Mouse (Mus musculus) forebrain, embryonic 14.5 days (tissue): ENCODE measurements at regions not wholly inside any gene's neighbourhood (a gene's known extent, or its start where the extent isn't known, plus 50 kb on each side); places are given as distances from the start of the nearest gene placed in this dataset.
A peak's percentile ranks its signal among the peaks of the same experiment; 100 is the strongest.

Experiments used
- ATAC-seq: fragments of 200-750 bp; cut with Nextera tagmentation; 2 replicates; pipeline ENCODE4 v1.8.0; 2017; ENCODE audit warnings: mild to moderate bottlenecking, moderate library complexity
- DNase-seq: peaks from one replicate; pipeline ENCODE4 v3.0.0-alpha.2; 2015; ENCODE audit warnings: low spot score
- H3K27ac ChIP-seq: fragments of 300-500 bp; sonication (generic); 2 replicates; pipeline ENCODE4 v1.5.1; 2014; ENCODE audit warnings: low read depth, mild to moderate bottlenecking, control low read depth, low read length, moderate library complexity
- H3K27me3 ChIP-seq: fragments of 300-500 bp; sonication (generic); replicated peaks from 2 replicates; pipeline ENCODE4 v1.6.1; 2014; ENCODE audit warnings: low read length, control low read depth, mixed read lengths; ENCODE audit not compliant: control insufficient read depth, insufficient read depth
- H3K36me3 ChIP-seq: fragments of 300-500 bp; sonication (generic); 2 replicates; pipeline ENCODE4 v1.6.1; 2014; ENCODE audit warnings: low read length, control low read depth; ENCODE audit not compliant: control insufficient read depth, insufficient read depth
- H3K4me1 ChIP-seq: fragments of 300-500 bp; sonication (generic); 2 replicates; pipeline ENCODE4 v1.6.1; 2014; ENCODE audit warnings: antibody characterized with exemption, low read length, control low read depth; ENCODE audit not compliant: control insufficient read depth, insufficient read depth
- H3K4me2 ChIP-seq: fragments of 300-500 bp; sonication (generic); 2 replicates; pipeline ENCODE4 v1.6.1; 2014; ENCODE audit warnings: mild to moderate bottlenecking, control low read depth, low read length
- H3K4me3 ChIP-seq: fragments of 300-500 bp; sonication (generic); 2 replicates; pipeline ENCODE4 v1.5.1; 2014; ENCODE audit warnings: low read depth, low read length, control low read depth
- H3K9ac ChIP-seq: fragments of 300-500 bp; sonication (generic); 2 replicates; pipeline ENCODE4 v1.6.1; 2014; ENCODE audit warnings: mild to moderate bottlenecking, low read length, control low read depth, moderate library complexity
- H3K9me3 ChIP-seq: fragments of 300-500 bp; sonication (generic); replicated peaks from 2 replicates; pipeline ENCODE4 v1.6.1; 2016; ENCODE audit warnings: low read length, control low read depth, mixed read lengths; ENCODE audit not compliant: control insufficient read depth
- WGBS: fragments of 180-500 bp; shearing (Covaris S2); extraction: QIAGEN DNeasy Blood & Tissue Kit; methylation state at CpG from one replicate; pipeline ENCODE4 v1.1.7; 2014; 5-methylcytosine and 5-hydroxymethylcytosine counted together

DNA sequence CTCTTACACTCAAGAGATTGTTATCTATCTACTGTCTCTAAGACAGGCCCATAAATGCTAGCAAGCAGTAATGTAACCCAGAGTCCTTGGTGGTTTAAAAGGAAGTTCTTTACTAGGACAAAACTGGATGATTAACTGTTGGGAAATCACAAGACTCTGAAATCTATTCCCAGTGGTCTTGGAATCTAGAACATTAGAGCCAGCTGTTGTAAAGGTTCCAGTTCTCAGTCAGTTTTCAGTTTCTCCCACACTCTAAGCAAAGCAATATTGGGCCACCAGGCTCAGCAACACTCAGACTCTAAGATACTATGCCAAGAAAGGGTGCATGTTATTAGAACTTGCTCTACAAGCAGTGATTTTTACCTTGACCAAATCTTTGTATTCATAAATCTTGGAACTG is 686.6 kb downstream of the Cypt12 start:
- no peak overlapping the region for H3K4me3 ChIP-seq
- H3K9me3 ChIP-seq: no peaks in the 10 kb centered on the region
- no peak overlapping the region for H3K4me2 ChIP-seq
- H3K36me3 ChIP-seq: no peaks in the 10 kb centered on the region
- DNase-seq: no peak
- no peak for ATAC-seq
- H3K27ac ChIP-seq: no peak overlapping the region
- no peaks in the 10 kb centered on the region for H3K4me1 ChIP-seq
- no peak overlapping the region for H3K9ac ChIP-seq
- H3K27me3 ChIP-seq: no peaks in the 10 kb centered on the region

- Histone ChIP-seq H3K4me3 (no peak overlapping the region), H3K9me3 (no peaks in the 10 kb centered on the region), H3K27ac (no peak overlapping the region), H3K27me3 (no peaks in the 10 kb centered on the region), H3K4me1 (no peaks in the 10 kb centered on the region), H3K9ac (no peak overlapping the region), H3K36me3 (no peaks in the 10 kb centered on the region), H3K4me2 (no peak overlapping the region)
- DNase-seq (no peak), ATAC-seq (no peak)
These were observed 689.3 kb downstream of the Cypt12 start for GRCm38 (mm10) chr3:18637553-18637952.

DNA sequence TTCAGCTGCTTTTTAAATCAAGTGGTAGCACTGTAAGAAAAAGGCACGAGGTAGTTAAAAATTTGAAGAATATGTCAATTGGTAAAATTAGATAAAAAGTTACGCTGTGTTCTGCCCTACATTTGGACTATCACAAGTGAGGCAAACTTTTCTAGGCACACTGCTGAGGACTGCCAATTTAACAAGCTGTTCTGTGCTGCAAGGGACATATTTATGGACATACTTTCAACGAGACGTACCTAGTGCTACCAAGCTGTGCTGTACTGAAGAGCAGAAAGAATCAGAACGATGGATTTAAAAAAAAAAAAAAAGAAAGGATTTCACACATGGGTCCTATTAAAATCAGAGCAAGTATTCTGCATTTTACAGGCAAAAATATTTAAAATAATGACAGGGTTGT is 692.1 kb downstream of the Cypt12 start:
- DNase-seq (peak; percentile 20), ATAC-seq (no peak)
- H3K4me2 ChIP-seq: no peak overlapping the region
- H3K4me3 ChIP-seq: no peak overlapping the region
- H3K36me3 ChIP-seq: no peaks in the 10 kb centered on the region
- H3K27me3 ChIP-seq: no peaks in the 10 kb centered on the region
- no peak overlapping the region for H3K9ac ChIP-seq
- no peaks in the 10 kb centered on the region for H3K4me1 ChIP-seq
- 78% methylated on average over 5 of the region's 5 CpGs for WGBS
- no peaks in the 10 kb centered on the region for H3K9me3 ChIP-seq
- no peak overlapping the region for H3K27ac ChIP-seq

GRCm38 (mm10) chr3:18641688-18642087 is 693.5 kb downstream of the Cypt12 start:
- no peaks in the 10 kb centered on the region for H3K36me3 ChIP-seq
- DNase-seq (no peak), ATAC-seq (no peak)
- 83% methylated on average over 1 of the region's 1 CpGs for WGBS
- H3K4me1 ChIP-seq: no peaks in the 10 kb centered on the region
- no peak overlapping the region for H3K4me3 ChIP-seq
- H3K27me3 ChIP-seq: no peaks in the 10 kb centered on the region
- no peaks in the 10 kb centered on the region for H3K9me3 ChIP-seq
- H3K27ac ChIP-seq: no peak overlapping the region
- no peak overlapping the region for H3K4me2 ChIP-seq
- H3K9ac ChIP-seq: no peak overlapping the region

- Histone ChIP-seq H3K36me3 (no peaks in the 10 kb centered on the region), H3K27ac (no peak overlapping the region), H3K27me3 (no peaks in the 10 kb centered on the region), H3K4me3 (no peak overlapping the region), H3K9me3 (no peaks in the 10 kb centered on the region), H3K4me1 (no peaks in the 10 kb centered on the region), H3K4me2 (no peak overlapping the region), H3K9ac (no peak overlapping the region)
- ATAC-seq: no peak
- no peak for DNase-seq
- 80% methylated on average over 4 of the region's 4 CpGs for WGBS
These were observed 695.3 kb downstream of the Cypt12 start for GRCm38 (mm10) chr3:18643408-18644035.

DNA sequence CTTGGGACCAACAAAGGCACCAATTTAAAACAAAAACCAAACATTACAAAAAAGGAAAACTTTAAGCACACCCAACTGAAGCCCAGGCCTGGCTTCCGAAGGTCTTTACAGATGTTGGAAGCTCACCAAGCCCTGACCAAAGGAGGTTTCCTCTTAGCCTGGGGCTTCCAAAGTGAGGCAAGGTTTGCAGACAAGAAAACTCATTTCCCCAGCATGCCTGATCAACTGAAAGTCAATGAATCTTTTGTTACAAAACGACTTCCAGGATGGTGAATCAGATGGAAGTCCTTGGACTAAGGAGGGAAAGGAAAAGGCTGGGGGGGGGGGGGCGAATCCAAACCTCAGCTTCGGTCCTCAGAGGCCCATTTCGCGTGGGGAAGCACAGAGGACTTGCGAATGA is 697.3 kb downstream of the Cypt12 start:
- Histone ChIP-seq H3K9me3 (no peaks in the 10 kb centered on the region), H3K27me3 (no peaks in the 10 kb centered on the region), H3K4me2 (no peak overlapping the region), H3K36me3 (no peaks in the 10 kb centered on the region), H3K4me1 (no peaks in the 10 kb centered on the region), H3K4me3 (no peak overlapping the region), H3K9ac (no peak overlapping the region), H3K27ac (no peak overlapping the region)
- DNase-seq (no peak), ATAC-seq (no peak)
- 52% methylated on average over 6 of the region's 7 CpGs for WGBS

DNA sequence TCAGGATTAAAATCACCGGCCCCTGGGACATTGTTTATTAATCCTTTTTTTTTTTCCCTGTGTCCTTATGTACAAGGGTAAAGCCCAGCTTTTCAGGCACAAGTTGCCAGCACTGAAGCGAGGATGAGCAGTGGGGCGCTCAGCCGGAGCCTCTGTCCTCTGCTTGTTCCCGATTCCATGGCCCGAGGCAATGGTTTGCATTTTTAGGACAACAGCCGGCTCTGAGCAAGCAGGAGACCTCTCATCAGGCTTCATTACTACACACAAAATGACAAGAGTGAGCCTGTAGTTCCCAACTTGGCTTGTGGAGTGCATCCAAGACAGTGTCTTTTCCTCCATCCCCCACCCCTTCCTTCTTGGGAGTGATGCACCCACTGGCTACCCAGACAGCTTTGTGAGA is 697.7 kb downstream of the Cypt12 start:
- no peak for ATAC-seq
- H3K4me2 ChIP-seq: no peak overlapping the region
- 50% methylated on average over 7 of the region's 7 CpGs for WGBS

DNA sequence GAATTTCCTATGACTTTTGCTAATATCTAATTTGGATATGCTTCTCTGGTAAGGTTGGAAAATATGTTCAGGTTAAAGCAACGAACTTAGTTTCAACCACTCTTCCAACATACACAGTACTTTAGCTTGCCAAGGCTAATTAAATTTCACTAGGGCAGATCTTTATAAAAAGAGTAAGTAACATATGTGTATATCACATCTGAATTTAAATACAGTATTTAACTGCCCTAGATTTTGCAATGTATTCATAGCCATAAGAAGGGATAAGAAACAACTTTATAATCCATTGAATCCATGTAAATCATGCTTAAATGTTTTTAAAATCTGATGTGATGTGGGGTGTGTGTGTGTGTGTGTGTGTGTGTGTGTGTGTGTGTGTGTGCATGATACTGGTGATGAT is 705.3 kb downstream of the Cypt12 start:
- WGBS: 81% methylated on average over 1 of the region's 1 CpGs
- Histone ChIP-seq H3K4me1 (no peaks in the 10 kb centered on the region), H3K27ac (no peak overlapping the region), H3K27me3 (no peaks in the 10 kb centered on the region), H3K36me3 (no peaks in the 10 kb centered on the region), H3K9ac (no peak overlapping the region), H3K9me3 (no peaks in the 10 kb centered on the region), H3K4me3 (no peak overlapping the region), H3K4me2 (no peak overlapping the region)
- ATAC-seq: no peak
- DNase-seq: no peak

More for the DNA sequence above, 697.7 kb downstream of the Cypt12 start:
- Histone ChIP-seq H3K9me3 (no peaks in the 10 kb centered on the region), H3K36me3 (no peaks in the 10 kb centered on the region), H3K9ac (no peak overlapping the region), H3K27ac (no peak overlapping the region), H3K4me3 (no peak overlapping the region), H3K4me1 (no peaks in the 10 kb centered on the region), H3K27me3 (no peaks in the 10 kb centered on the region)
- DNase-seq: no peak

DNA sequence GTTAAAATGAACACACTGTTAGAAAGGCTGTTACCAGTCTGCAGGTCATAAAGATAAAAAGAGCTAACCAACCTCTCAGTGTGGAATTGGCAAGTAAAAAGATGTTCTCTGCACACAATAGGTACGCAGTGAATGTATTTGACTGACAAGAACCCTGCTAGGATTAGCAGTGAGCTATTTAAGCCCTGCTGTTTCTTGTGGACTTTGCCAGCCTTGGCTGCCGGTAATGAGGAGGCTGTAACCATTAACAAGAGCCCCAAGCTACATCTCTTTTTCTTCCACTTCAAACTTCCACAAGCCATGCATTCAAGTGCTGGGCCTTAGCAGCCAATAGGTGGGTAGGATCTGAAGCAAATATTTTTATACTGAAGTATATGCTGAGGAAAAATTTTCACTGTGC is 717.5 kb downstream of the Cypt12 start:
- peak; percentile 83 for DNase-seq
- WGBS: 1% methylated on average over 2 of the region's 2 CpGs

More for the DNA sequence above, 717.5 kb downstream of the Cypt12 start:
- no peaks in the 10 kb centered on the region for H3K27me3 ChIP-seq
- H3K9me3 ChIP-seq: no peaks in the 10 kb centered on the region
- H3K4me3 ChIP-seq: no peak overlapping the region
- no peak overlapping the region for H3K4me2 ChIP-seq
- H3K36me3 ChIP-seq: no peaks in the 10 kb centered on the region
- no peaks in the 10 kb centered on the region; the same call in 1 of the 2 replicates for H3K4me1 ChIP-seq
- peak; percentile 89 for ATAC-seq
- no peak overlapping the region; the same call in 1 of the 2 replicates for H3K27ac ChIP-seq
- no peak overlapping the region for H3K9ac ChIP-seq
